Mouse (Mus musculus): Measurements from ENCODE around the gene Pitpnm2.

DNA sequence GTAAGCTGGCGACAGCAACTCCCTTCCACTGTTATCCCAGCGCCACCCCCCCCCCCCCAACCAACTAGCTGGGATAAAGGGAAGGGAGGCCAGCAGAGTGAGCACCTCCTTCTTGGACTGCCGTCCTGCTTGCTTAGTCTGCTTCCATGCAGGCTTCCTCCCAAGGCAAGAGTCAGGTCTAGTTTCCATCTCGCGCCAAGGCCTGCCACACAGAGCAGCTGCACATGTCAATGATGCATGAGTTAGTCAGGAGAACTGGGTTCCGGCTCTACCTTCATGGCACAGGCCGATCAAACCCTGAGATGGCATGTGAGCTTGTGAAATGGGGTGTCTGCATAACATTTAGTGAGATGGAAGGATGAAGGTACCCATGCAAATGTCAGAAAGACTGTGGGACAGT is 66.9 kb downstream of the Pitpnm2 start:
- TF ChIP-seq POLR2A (IDR thresholded peaks at IDR 0.05; ENCODE audit: low read depth, low read length) = no peak
- no peak for TF ChIP-seq CTCF (conservative IDR thresholded peaks at IDR 0.05; ENCODE audit: insufficient read depth, insufficient read length, low read depth, low read length)
